Mouse (Mus musculus) gonadal fat pad, adult 2 months (tissue): ENCODE data around the gene Rassf1. TPM values are rescaled to one million over a fixed set of nuclear protein-coding genes. Genes with fewer than 3 reads are reported as not detected.

Source experiments
- DNase-seq: peaks from one replicate; pipeline ENCODE4 v3.0.0-alpha.2; 2012; ENCODE audit warnings: low read depth
- polyA plus RNA-seq: library from polyadenylated mRNA; depleted of rRNA; stranded (reverse); fragments of >200 nt; gene quantifications from 2 replicates; pipeline ENCODE4 v1.2.3, GENCODE M21; 2012

Rassf1 gene
- polyA plus RNA-seq, 1 experiment = 36.8 TPM

- no peak for DNase-seq
These were observed 29.4 kb downstream of the Rassf1 start, which contains the start of gene Hyal3 for GRCm38 (mm10) chr9:107580501-107581317. TSS of gene Hyal3 (plus strand) at chr9:107580818.

DNA sequence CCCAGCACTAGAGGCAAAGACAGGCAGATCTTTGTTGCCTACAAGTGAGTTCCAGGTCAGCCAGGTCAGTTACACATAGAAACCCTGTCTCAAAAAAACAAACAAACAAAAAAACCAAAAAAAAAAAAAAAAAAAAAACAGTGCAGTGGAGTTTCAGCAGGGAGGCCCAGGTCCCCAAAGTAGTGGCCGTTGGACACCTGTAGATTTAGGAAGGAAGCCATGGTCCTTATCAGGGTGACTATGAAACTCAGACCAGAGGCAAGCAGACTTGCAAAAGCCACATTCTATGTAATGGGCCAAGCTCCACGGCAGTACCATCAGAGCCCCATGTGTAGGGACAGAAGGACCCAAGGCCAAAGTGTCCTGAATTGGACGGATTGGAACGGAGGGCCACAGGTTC lies 30.2 kb downstream of the Rassf1 start:
- no peak for DNase-seq

DNA sequence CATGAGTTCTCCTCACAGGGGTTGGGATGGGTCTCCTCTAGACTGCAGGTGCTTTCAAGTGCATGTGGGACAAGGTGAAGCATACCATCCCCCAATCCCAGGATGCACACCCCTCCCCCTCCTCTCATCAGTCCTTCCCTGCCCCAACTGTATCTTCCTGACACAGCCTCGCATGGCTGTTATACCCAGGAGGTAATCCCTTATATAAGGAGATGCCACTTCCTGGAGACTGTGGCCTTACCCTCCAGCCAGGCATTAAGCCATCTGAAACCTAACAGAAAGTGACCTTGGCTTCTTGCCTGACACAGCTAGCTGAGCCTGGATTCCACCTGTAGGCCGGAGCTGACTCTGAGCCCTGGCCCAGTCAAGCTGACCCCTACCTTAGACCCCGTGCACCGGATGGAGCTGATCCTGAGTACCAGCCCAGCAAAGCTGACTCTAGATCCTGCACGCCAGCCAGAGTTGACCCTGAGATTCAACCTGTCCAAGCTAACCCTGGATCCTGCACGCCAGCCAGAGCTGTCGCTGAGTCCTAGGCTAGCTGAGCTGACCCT lies 31.2 kb downstream of the Rassf1 start:
- no peak for DNase-seq

GRCm38 (mm10) chr9:107583174-107583573 lies 31.8 kb downstream of the Rassf1 start:
- no peak for DNase-seq

- DNase-seq = no peak
These were observed 35.1 kb downstream of the Rassf1 start for GRCm38 (mm10) chr9:107586504-107586903.

GRCm38 (mm10) chr9:107586974-107587832 lies 35.8 kb downstream of the Rassf1 start, which contains the start of gene Ifrd2:
TSS of gene Ifrd2 (plus strand) at chr9:107587642.
- no peak for DNase-seq

DNA sequence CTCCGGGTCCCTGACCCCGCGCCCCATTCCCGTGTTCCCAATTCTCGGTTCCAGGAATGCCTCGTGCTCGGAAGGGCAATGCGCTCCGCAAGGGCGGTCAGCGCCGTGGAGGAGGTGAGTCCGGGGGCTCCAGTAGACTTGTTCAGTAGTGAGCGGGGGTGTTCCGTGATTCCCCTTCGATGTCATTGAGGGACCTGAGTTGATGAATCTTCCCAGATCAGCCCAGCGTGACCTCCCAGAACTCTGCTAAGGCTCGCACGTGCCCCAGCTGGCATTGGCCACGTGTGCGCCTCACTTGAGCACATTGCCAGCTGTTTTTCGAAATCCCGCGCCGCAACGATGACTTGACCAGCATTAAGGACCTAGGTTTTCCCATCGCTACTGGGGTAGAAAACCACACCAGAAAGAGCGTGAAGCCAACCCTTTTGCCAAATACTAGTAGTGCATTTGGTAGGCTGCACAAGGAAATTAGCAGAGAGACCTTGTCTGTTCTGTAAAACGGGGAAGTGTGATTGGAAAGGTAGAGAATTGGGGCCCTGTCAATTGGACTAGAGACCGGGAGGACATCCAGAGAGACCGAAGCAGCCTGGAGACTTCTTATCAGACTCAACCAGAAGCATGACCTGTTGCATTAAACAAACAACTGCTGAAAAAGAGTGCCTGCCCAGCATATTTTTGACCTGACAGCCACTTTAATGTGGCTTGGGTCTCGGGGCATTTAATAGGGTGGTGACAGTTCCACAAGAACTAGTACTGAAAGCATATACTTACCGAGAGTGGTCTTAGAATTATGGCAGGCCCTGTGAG lies 36.7 kb downstream of the Rassf1 start:
- DNase-seq = no peak

- no peak for DNase-seq
These were observed 38.9 kb downstream of the Rassf1 start for GRCm38 (mm10) chr9:107590058-107590772.

DNA sequence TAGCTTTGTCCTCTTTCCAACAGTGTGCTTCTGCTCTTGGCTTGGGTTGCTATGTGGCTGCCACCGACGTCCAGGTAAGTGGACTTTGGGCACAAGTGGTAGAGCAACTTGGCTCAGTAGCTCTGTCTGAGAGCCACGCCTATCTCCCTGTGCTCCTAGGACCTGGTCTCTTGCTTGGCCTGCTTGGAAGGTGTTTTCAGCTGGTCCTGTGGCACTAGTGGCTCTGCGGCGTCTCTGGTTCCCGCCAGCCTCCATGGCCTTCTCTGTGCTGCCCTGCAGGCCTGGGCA lies 39.4 kb downstream of the Rassf1 start:
- no peak for DNase-seq

GRCm38 (mm10) chr9:107593101-107593976 lies 42.0 kb downstream of the Rassf1 start:
- no peak for DNase-seq

DNA sequence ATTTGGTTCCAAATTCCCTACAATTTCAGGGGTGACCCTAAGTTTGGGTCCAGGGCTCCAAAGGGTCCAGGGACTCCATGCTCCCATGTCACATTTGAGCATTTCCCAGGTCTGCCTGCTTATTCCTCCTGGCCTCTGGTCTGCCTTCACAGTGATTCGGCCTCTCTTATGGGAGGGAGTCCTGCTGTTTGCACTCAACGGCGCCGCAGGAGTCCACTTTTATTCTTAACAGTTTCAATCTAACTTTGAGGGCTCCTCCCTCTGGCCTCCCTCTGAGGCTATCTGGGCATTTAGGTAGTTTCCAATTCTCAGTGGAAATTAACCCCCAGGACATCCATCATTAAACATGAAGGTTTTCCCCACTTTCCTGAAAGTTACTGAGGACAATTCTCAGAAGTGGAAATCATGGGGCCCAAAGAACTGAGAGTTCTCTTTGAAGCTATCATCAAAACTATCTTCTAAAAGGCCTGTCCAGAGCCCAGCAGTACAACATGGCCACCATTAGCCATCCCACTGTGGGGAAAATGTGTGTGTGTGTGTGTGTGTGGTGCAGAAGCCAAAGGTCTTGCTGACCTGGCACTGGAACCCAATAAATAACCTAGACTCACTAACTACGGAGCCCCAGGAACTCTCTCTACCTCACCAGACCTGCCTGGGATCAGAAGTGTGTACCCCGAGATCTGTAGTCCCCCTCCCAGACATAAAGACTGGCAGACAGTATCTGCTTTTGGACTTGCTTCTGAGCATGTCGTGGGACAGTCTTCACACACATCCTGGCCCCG lies 43.1 kb downstream of the Rassf1 start:
- no peak for DNase-seq

GRCm38 (mm10) chr9:107596619-107597569 lies 45.5 kb downstream of the Rassf1 start:
- DNase-seq = no peak

DNA sequence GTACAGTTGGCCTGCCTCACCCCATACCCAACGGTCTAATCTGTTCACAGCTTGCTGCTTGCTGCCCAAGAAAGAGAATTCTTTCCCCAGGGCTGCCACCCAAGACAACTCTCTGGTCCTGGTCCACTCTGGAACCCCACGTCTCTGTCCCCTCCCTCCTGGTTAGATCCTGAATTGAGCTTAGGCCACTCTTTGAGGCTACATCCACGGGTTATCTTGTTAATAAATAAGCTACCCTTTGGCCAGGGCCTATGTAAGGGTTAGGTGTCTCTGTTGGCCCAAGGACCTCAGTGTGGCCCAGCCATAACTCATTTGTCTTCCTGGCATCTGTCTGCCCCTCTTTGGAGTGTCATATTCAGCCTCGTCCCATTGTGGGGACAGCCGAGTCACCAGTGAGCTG lies 47.0 kb downstream of the Rassf1 start:
- no peak for DNase-seq

- no peak for DNase-seq
These were observed 48.1 kb downstream of the Rassf1 start for GRCm38 (mm10) chr9:107599433-107599832.

- no peak for DNase-seq
These were observed 48.5 kb downstream of the Rassf1 start for GRCm38 (mm10) chr9:107599842-107600241.

GRCm38 (mm10) chr9:107600745-107601144 lies 49.4 kb downstream of the Rassf1 start:
- DNase-seq = no peak

DNA sequence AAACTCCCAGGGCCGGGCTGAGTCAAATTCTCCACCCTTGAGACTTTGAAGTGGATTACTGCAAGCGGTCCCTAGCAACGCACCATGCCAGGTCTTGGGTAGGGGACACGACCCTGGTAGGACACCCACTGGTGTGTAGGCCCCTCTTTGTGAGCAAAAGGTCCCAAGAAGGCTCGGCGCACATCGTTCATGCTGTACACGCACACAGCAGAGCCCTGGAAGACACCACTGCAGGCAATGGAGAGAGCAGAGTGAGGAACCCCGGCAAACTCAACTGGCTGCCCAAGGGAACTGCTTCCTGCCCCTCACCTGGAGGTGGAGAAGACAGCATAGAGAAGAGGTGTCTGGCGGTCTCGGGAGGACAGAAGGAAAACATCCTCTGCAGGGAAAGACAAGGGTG lies 49.9 kb downstream of the Rassf1 start:
- no peak for DNase-seq

GRCm38 (mm10) chr9:107602068-107602648 lies 50.8 kb downstream of the Rassf1 start:
- no peak for DNase-seq
